In the genomic region with DNA sequence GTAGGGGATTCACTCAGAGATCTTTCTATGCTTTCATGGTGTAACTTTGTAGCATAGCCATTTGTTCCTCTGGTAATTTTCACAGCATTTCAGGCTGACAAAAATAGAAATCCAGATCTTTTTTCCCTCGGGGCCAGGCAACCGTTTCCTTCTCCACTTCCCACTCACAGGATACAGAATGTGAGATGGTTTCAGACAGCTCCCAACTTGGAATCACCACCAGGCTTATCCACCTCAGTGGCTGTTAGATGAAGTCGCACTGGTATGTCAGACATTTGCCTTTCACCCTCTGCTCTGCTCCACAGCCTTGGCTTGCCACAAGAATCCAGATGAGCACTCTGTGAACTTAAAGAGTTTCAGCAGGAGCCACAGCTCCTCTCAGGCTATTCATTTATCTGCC, we compare ENCODE assay signal across 16 mouse cellular contexts. TPM values are rescaled to one million over a fixed set of nuclear protein-coding genes. Genes with fewer than 3 reads are reported as not detected.
DNase-seq lines count a peak whose midpoint lies in the region; ATAC-seq and TF ChIP-seq lines count a peak whose summit lies in the region.
"Had no signal": no experiment of that assay in that cellular context is flagged by ENCODE, and none has a peak within 500 bp of the region (broad histone marks: within the 10 kb centered on the region; RNA-seq: fewer than 3 reads in every experiment).

No protein-coding gene starts in this region.

- H3K27ac ChIP-seq in heart, embryonic 12.5 days (ENCODE audit: poor library complexity, severe bottlenecking), result peak overlapping the region; percentile 63; the same call in 1 of the 2 replicates
- H3K27ac ChIP-seq in left cerebral cortex, adult 2 months, result peak overlapping the region; percentile 72
- H3K27ac ChIP-seq: heart, embryonic 15.5 days; liver, embryonic 13.5 days had no signal

- no peaks in the 10 kb centered on the region for H3K27me3 ChIP-seq in heart, embryonic 12.5 days (replicated peaks)
- H3K27me3 ChIP-seq: embryonic facial prominence, embryonic 15.5 days; heart, embryonic 15.5 days; liver, embryonic 13.5 days had no signal

- intact Hi-C loops in heart, postnatal 25 days (cut with DNase I), result loop anchor here (5.0 kb wide), 1 partner anchor 223 kb away; no protein-coding TSS in a partner anchor
- intact Hi-C loops in left cerebral cortex, adult 2 months (cut with DNase I), result loop anchor here (2.0 kb wide), 1 partner anchor 182 kb away; no protein-coding TSS in a partner anchor

- ATAC-seq in heart, embryonic 12.5 days (ENCODE audit: insufficient number of reproducible peaks, low FRiP score), result no peak
- no peak for ATAC-seq in cerebellum, adult (ENCODE audit: insufficient number of reproducible peaks, low FRiP score, low TSS enrichment)

- H3K4me2 ChIP-seq in heart, embryonic 12.5 days, result no peak overlapping the region
- H3K4me2 ChIP-seq: embryonic facial prominence, embryonic 15.5 days; heart, embryonic 15.5 days; liver, embryonic 13.5 days had no signal

- WGBS in heart, embryonic 12.5 days, result 5% methylated on average over 3 of the region's 3 CpGs

- no peaks in the 10 kb centered on the region for H3K36me3 ChIP-seq in heart, embryonic 12.5 days
- H3K36me3 ChIP-seq: embryonic facial prominence, embryonic 15.5 days; heart, embryonic 15.5 days; liver, embryonic 13.5 days had no signal

- H3K9me3 ChIP-seq in heart, embryonic 12.5 days (replicated peaks), result no peaks in the 10 kb centered on the region
- H3K9me3 ChIP-seq: embryonic facial prominence, embryonic 15.5 days; heart, embryonic 15.5 days; liver, embryonic 13.5 days had no signal

- no peak overlapping the region for H3K4me3 ChIP-seq in heart, embryonic 12.5 days
- no peak overlapping the region for H3K4me3 ChIP-seq in left cerebral cortex, adult 2 months
- H3K4me3 ChIP-seq: embryonic facial prominence, embryonic 15.5 days; heart, embryonic 15.5 days; liver, embryonic 13.5 days had no signal

- H3K9ac ChIP-seq in heart, embryonic 12.5 days, result no peak overlapping the region
- H3K9ac ChIP-seq: embryonic facial prominence, embryonic 15.5 days; heart, embryonic 15.5 days; liver, embryonic 13.5 days had no signal

- H3K4me1 ChIP-seq in heart, embryonic 12.5 days (replicated peaks), result peaks cover 27% of the 10 kb centered on the region

- DNase-seq in heart, postnatal 25 days (ENCODE audit: low spot score), result no peak
- DNase-seq in right cerebral cortex, adult 18-20 months, result peak; percentile 75
- no peak for DNase-seq in right cerebral cortex, postnatal 14 days
- no peak for DNase-seq in left cerebral cortex, adult 2 months (ENCODE audit: extremely low spot score in 1 of 2, low spot score in 2 of 2)
- DNase-seq in cerebellum, postnatal 14 days, result no peak
- DNase-seq: adrenal gland, postnatal 10 days; cerebellum, postnatal 36 days; kidney, postnatal 14 days; liver, embryonic 13.5 days; lung, postnatal 36 days; midbrain, embryonic 14.5 days; thymus, postnatal 36 days had no signal

- TF ChIP-seq CTCF in left cerebral cortex, adult 2 months (IDR thresholded peaks at IDR 0.05), result no peak

RNA-seq across cellular contexts. Expression of gene Kalrn, which starts 48.1 kb away (rescaled TPM):
- 29.3 and 30.5 TPM in 2 replicates for polyA plus RNA-seq in heart, embryonic 12.5 days (2016; fragmentation: Nextera tagmentation; extraction: Ambion mirVana)
- total RNA-seq in heart, postnatal 25 days (2021), result 10 to 100 TPM; 26.6 to 31.3 TPM
- total RNA-seq in left cerebral cortex, adult 2 months (2021), result 100 to 1,000 TPM; 539 to 570 TPM

Comparison
In these comparisons a context has a peak if more than half of its experiments do, and no peak if none do; other contexts are left out.
1. RNA of gene Kalrn, which starts 48.1 kb away (total RNA-seq): 539 to 570 TPM in left cerebral cortex, adult 2 months; 26.6 to 31.3 TPM in heart, postnatal 25 days; every median in the first group is over 10 times any median in the second.